Mouse (Mus musculus) midbrain, embryonic 14.5 days (tissue): ENCODE results near the gene Bahcc1. TPM values are rescaled to one million over a fixed set of nuclear protein-coding genes. Genes with fewer than 3 reads are reported as not detected.

Experiments
- ATAC-seq: fragments of 200-750 bp; cut with Nextera tagmentation; 2 replicates; pipeline ENCODE4 v1.8.0; 2017; ENCODE audit warnings: moderate number of reproducible peaks, moderate library complexity; ENCODE audit not compliant: low FRiP score, low TSS enrichment
- DNase-seq: peaks from one replicate; pipeline ENCODE4 v3.0.0-alpha.2; 2015
- H3K27ac ChIP-seq: fragments of 300-500 bp; sonication (generic); replicated peaks from 2 replicates; pipeline ENCODE4 v1.5.1; 2014; ENCODE audit warnings: mild to moderate bottlenecking, low read depth, low read length, moderate library complexity
- H3K27me3 ChIP-seq: fragments of 300-500 bp; sonication (generic); 2 replicates; pipeline ENCODE4 v1.6.1; 2014; ENCODE audit warnings: low read length, control low read depth, mixed read lengths; ENCODE audit not compliant: control insufficient read depth, insufficient read depth
- H3K36me3 ChIP-seq: fragments of 300-500 bp; sonication (generic); 2 replicates; pipeline ENCODE4 v1.6.1; 2014; ENCODE audit warnings: low read length, control low read depth; ENCODE audit not compliant: control insufficient read depth, insufficient read depth
- H3K4me1 ChIP-seq: fragments of 300-500 bp; sonication (generic); 2 replicates; pipeline ENCODE4 v1.6.1; 2014; ENCODE audit warnings: mild to moderate bottlenecking, antibody characterized with exemption, low read length, control low read depth; ENCODE audit not compliant: control insufficient read depth, insufficient read depth
- H3K4me2 ChIP-seq: fragments of 300-500 bp; sonication (generic); 2 replicates; pipeline ENCODE4 v1.6.1; 2014; ENCODE audit warnings: mild to moderate bottlenecking, low read length, moderate library complexity
- H3K4me3 ChIP-seq: fragments of 300-500 bp; sonication (generic); replicated peaks from 2 replicates; pipeline ENCODE4 v1.5.1; 2014; ENCODE audit warnings: low read depth, low read length
- H3K9ac ChIP-seq: fragments of 300-500 bp; sonication (generic); replicated peaks from 2 replicates; pipeline ENCODE4 v1.6.1; 2014; ENCODE audit warnings: mild to moderate bottlenecking, low read length, moderate library complexity
- H3K9me3 ChIP-seq: fragments of 300-500 bp; sonication (generic); 2 replicates; pipeline ENCODE4 v1.6.1; 2016; ENCODE audit warnings: low read length, control low read depth, mixed read lengths; ENCODE audit not compliant: control insufficient read depth
- WGBS: fragments of 180-500 bp; shearing (Covaris S2); extraction: QIAGEN DNeasy Blood & Tissue Kit; methylation state at CpG from one replicate; pipeline ENCODE4 v1.1.7; 2014; 5-methylcytosine and 5-hydroxymethylcytosine counted together
- polyA plus RNA-seq: library from polyadenylated mRNA; unstranded; fragments of >200 nt; fragmentation: Nextera tagmentation; extraction: Ambion mirVana; gene quantifications from 2 replicates; pipeline ENCODE4 v1.2.1, GENCODE M21; 2014

Bahcc1 gene
- polyA plus RNA-seq, 1 experiment from 2014 or later: 25.9 TPM

DNA sequence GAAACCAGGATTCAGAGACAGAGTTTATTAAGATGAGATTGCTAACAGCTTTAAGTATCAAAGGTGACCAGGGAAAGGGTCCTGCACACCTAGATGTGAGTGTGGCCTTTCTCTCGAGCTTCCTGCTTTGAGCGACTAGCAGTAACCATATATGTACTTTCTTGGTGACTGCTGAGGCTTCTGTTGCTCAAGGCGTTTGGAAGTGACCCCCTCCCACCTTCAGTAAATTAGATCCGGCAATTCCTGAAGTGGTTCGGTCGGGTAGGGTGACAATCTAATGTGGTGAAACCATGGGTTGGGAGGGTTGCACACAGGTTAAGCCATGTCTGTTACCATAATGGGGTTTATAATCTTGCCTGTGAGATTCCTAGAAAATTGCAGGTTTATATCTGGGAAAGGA is 79.3 kb downstream of the Bahcc1 start:
- H3K27ac ChIP-seq: peak overlapping the region; percentile 95; the same call in 1 of the 2 replicates
- no peaks in the 10 kb centered on the region for H3K9me3 ChIP-seq
- no peaks in the 10 kb centered on the region for H3K36me3 ChIP-seq
- 88% methylated on average over 6 of the region's 6 CpGs for WGBS
- H3K4me3 ChIP-seq: no peak overlapping the region
- no peak for DNase-seq
- H3K27me3 ChIP-seq: no peaks in the 10 kb centered on the region
- peak overlapping the region; percentile 83; the same call in 1 of the 2 replicates for H3K4me2 ChIP-seq
- ATAC-seq: no peak
- peaks cover 43% of the 10 kb centered on the region for H3K4me1 ChIP-seq
- no peak overlapping the region; the same call in 1 of the 2 replicates for H3K9ac ChIP-seq

DNA sequence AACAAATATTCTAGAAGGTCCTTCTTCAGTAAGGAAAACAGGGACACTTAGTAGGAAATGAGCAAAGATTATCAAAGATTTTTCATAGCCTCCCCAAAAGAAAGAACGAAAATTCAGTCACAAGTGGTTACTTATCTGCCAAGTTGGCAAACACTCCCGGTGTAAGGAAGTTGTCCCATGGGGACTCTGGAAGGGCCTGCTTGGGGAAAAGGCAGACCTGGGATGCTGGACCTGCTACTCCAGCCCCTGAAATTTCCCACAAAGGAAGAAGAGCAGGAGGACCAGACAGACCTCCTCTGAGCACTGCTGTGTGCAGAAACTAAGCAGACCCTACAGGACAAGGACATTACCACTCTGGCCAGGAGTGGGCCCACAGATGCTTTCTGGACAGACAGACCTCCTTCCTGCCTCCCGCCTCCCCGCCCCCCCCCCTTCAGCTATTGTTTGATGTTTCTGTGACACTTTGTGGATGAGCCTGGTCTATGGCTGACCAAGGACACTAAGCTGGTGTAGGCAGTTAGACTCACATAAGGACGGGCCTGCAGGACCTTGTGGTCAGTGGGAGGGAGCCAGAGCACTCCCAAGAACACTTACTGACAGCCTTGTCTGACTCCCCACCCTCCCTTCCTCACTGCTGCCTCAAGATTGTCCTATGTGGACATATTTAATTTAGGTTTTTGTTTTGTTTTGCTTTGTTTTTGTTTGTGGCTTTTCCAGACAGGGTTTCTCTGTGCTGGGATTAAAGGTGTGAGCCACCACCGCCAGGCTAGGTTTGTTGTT is 81.3 kb downstream of the Bahcc1 start:
- no peaks in the 10 kb centered on the region for H3K36me3 ChIP-seq
- DNase-seq: no peak
- H3K4me1 ChIP-seq: peaks cover 35% of the 10 kb centered on the region
- H3K27ac ChIP-seq: peak overlapping the region; percentile 97; the same call in 1 of the 2 replicates
- H3K9ac ChIP-seq: no peak overlapping the region
- 57% methylated on average over 6 of the region's 6 CpGs for WGBS
- no peaks in the 10 kb centered on the region for H3K9me3 ChIP-seq
- ATAC-seq: no peak
- no peak overlapping the region for H3K4me3 ChIP-seq
- no peaks in the 10 kb centered on the region for H3K27me3 ChIP-seq
- H3K4me2 ChIP-seq: no peak overlapping the region

DNA sequence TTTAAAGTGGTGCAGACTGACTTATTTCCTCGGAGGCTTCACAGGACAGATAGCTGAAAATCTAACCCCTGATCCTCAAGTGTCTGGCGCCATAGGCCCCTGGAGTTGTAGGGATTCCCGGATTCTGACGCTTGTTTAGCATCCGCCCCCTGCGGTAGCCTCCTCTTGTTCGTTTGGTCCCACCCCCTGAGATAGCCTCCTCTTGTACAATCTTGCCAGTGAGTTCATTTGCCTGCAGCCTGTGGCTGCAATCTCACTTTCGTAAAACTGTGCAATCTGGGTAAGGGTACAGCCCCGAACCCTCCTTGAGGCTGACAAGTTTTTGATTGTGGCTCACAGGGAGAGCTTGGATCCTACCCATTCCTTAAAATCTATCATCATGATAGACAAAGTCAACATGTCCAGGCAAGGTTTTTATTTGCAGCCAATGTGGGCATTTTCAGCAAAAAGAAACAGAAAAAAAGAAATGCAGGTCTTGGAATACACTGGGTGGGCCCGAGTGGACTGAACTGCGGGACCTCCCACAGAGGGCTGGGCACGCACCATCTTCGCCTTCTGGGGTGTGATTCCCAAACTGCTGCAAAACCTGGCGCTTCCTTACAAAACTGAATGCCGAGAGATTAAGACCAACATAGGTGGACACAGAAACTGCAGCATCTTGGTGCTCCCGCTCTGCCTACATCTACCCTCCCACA is 82.1 kb downstream of the Bahcc1 start:
- peak overlapping the region; percentile 97 for H3K27ac ChIP-seq
- WGBS: 33% methylated on average over 16 of the region's 16 CpGs
- DNase-seq (no peak), ATAC-seq (no peak)
- peak overlapping the region; percentile 94 for H3K4me2 ChIP-seq
- H3K36me3 ChIP-seq: no peaks in the 10 kb centered on the region
- peak overlapping the region; percentile 78 for H3K9ac ChIP-seq
- H3K27me3 ChIP-seq: no peaks in the 10 kb centered on the region
- peak overlapping the region; percentile 45; the same call in 1 of the 2 replicates for H3K4me3 ChIP-seq
- peaks cover 35% of the 10 kb centered on the region for H3K4me1 ChIP-seq
- H3K9me3 ChIP-seq: no peaks in the 10 kb centered on the region

DNA sequence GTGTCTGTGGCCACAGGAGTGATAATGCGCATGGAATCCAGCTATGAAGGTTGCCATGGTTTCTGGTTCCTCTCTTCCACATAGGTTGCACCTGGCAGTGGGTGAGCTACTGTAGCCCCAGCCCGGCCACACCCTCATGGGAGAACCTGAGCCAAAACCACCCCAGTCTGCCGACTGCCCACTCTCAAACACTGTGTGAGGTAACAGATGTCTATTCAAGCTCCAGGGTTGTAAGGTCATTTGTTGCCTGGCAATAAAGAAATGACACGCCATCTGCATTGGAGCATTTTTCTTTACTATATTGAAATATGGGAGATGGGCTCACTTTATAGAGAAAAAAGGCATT is 82.6 kb downstream of the Bahcc1 start:
- ATAC-seq (no peak), DNase-seq (peak; percentile 59)
- 15% methylated on average over 4 of the region's 4 CpGs for WGBS
- Histone ChIP-seq H3K4me3 (peak overlapping the region; percentile 45), H3K9ac (peak overlapping the region; percentile 78), H3K36me3 (no peaks in the 10 kb centered on the region), H3K27me3 (no peaks in the 10 kb centered on the region), H3K27ac (peak overlapping the region; percentile 97), H3K4me2 (peak overlapping the region; percentile 94), H3K9me3 (no peaks in the 10 kb centered on the region), H3K4me1 (peaks cover 34% of the 10 kb centered on the region)

DNA sequence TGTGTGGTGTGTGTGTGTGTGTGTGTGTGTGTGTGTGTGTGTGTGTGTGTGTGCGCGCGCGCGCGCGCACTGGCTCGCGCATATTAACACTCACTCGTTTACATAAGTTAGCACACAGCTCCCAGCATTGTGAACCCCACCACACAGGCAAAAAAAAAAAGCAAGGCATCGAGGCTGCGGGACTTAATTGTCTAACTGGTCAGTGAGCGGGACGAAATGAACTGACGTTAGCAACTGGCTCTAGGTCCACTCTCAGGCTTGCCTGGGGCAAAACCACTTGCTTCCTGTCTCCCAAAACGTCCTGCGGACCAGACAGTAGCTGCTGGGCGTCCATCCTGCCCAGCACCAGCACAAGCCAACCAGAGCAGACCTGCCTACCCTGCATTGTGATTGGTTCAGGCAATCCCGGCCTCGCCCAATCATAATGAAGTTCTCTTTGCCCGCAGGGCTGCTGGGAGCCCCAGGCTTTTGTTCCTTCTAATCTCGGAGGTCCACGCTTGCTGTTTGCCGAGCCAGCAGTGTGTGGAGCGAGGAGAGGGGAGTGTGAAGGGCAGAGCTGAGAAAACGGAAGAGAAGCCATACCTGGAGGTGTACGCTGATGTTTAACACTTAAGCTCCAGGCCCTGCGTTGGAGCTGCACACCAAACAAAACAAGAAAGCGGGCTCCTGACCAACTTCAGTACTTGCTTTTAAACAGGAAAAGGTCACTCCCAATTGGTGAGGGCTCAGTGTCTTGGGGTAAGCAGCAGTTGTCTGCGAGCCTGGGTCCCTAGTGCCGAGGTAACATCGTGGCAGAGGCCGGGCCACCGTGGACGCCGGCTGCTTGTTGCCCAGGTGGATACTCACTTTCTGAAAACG is 83.3 kb downstream of the Bahcc1 start:
- DNase-seq (peak; percentile 97), ATAC-seq (peak; percentile 96)
- Histone ChIP-seq H3K27me3 (no peaks in the 10 kb centered on the region), H3K36me3 (no peaks in the 10 kb centered on the region), H3K9ac (peak overlapping the region; percentile 78), H3K4me2 (peak overlapping the region; percentile 94), H3K4me3 (peak overlapping the region; percentile 45), H3K9me3 (no peaks in the 10 kb centered on the region), H3K27ac (peak overlapping the region; percentile 97), H3K4me1 (peaks cover 32% of the 10 kb centered on the region)
- 3% methylated on average over 37 of the region's 37 CpGs for WGBS

DNA sequence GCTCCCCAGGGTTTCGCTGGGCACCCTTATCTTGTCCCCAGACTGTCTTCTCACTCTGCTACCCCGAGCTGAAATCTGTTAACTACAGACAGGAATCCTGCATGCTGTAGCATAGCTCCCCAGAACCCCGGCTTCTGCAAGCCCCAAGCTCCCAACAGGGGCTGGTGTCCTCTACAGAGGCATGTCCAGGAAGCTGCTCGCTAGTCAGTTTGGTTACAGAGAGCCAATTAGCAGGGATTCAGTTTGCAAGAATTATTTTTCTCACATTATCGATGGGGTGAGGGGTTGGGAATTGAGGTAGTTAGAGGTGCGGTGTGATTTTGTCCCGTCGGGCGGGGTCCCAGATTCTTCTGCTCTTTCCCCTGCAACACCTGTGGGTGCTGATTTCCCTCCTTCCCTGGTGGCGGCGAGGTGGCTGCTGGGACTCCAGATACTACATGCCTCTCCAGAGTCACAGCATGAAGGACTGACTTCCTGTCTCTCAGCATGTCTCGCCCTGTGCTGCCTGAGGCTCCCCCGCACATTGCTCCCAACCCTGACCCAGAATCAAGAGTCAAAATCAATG is 84.0 kb downstream of the Bahcc1 start:
- DNase-seq (peak; percentile 53), ATAC-seq (peak; percentile 10; the same call in 1 of the 2 replicates)
- H3K9ac ChIP-seq: peak overlapping the region; percentile 78
- peak overlapping the region; percentile 97 for H3K27ac ChIP-seq
- no peaks in the 10 kb centered on the region for H3K27me3 ChIP-seq
- no peaks in the 10 kb centered on the region for H3K36me3 ChIP-seq
- 25% methylated on average over 13 of the region's 13 CpGs for WGBS
- H3K9me3 ChIP-seq: no peaks in the 10 kb centered on the region
- peak overlapping the region; percentile 94 for H3K4me2 ChIP-seq
- H3K4me1 ChIP-seq: peaks cover 25% of the 10 kb centered on the region
- peak overlapping the region; percentile 45 for H3K4me3 ChIP-seq

DNA sequence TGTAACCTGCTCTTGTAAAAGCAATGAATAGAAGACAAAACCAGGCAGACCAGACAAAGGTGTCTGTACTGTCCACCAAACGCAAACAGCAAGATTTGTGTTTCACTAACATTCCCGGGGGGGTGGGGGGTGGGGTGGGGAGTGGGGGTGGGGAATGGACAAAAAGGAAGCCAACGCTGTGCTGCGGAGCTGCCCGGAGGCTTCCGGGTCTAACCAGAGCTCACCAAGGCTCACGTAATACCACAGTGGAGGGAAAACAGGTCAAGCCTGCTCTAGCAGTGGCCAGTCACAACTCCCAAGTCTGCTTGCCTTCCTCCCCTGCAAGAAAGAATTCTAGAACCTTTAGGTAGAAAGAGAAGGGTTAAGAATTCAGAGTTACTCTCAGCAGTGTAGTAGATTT is 84.7 kb downstream of the Bahcc1 start:
- peak overlapping the region; percentile 97 for H3K27ac ChIP-seq
- H3K27me3 ChIP-seq: no peaks in the 10 kb centered on the region
- peaks cover 21% of the 10 kb centered on the region for H3K4me1 ChIP-seq
- peak overlapping the region; percentile 94 for H3K4me2 ChIP-seq
- H3K36me3 ChIP-seq: no peaks in the 10 kb centered on the region
- WGBS: 73% methylated on average over 7 of the region's 7 CpGs
- DNase-seq: no peak
- no peaks in the 10 kb centered on the region for H3K9me3 ChIP-seq
- no peak for ATAC-seq
- no peak overlapping the region; the same call in 1 of the 2 replicates for H3K9ac ChIP-seq
- H3K4me3 ChIP-seq: no peak overlapping the region

DNA sequence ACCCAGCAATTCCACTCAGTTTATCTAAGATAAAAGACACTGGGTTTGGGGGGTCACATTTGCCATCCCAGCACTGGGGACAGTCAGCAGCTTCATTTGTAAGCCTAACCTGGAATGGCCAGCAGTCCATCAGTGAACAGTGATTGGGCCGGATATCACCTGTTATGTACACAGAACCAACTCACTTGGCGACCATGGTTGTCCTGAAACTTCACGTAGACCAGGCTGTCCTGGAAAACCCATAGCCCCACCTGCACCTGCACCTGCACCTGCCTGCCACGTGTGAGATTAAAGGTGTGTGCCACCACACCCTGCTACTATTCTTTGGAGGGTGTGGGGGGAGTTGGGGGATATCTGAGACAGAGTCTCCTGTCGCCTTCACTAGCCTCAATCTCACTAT is 86.6 kb downstream of the Bahcc1 start:
- ATAC-seq (no peak), DNase-seq (no peak)
- Histone ChIP-seq H3K36me3 (no peaks in the 10 kb centered on the region), H3K27ac (no peak overlapping the region), H3K27me3 (no peaks in the 10 kb centered on the region), H3K9ac (no peak overlapping the region), H3K4me3 (no peak overlapping the region), H3K9me3 (no peaks in the 10 kb centered on the region), H3K4me2 (no peak overlapping the region), H3K4me1 (peaks cover 21% of the 10 kb centered on the region)
- 86% methylated on average over 5 of the region's 5 CpGs for WGBS
